Mouse (Mus musculus): Measurements from ENCODE around the gene Sorcs3.

GRCm38 (mm10) chr19:48482946-48483345 is 277.1 kb downstream of the Sorcs3 start:
- no peak for TF ChIP-seq POLR2A (IDR thresholded peaks at IDR 0.05; ENCODE audit: low read depth, low read length)
- TF ChIP-seq CTCF (IDR thresholded peaks at IDR 0.05; ENCODE audit: extremely low read depth, insufficient read length, insufficient replicate concordance, low read depth, low read length) = no peak
